Mouse (Mus musculus) E14TG2a.4 (cell line): ENCODE results near the gene Ces1c.

Source experiments
- CTCF ChIP-seq: conservative IDR thresholded peaks from 2 replicates; pipeline ENCODE4 v1.5.1; 2014; ENCODE audit warnings: low read length
- NANOG ChIP-seq: IDR thresholded peaks from 2 replicates; pipeline ENCODE4 v1.6.1; 2014; ENCODE audit warnings: borderline replicate concordance, low read length, mixed read lengths
- POU5F1 ChIP-seq: IDR thresholded peaks from 2 replicates; pipeline ENCODE4 v1.6.1; 2014; ENCODE audit warnings: low read length, borderline replicate concordance

DNA sequence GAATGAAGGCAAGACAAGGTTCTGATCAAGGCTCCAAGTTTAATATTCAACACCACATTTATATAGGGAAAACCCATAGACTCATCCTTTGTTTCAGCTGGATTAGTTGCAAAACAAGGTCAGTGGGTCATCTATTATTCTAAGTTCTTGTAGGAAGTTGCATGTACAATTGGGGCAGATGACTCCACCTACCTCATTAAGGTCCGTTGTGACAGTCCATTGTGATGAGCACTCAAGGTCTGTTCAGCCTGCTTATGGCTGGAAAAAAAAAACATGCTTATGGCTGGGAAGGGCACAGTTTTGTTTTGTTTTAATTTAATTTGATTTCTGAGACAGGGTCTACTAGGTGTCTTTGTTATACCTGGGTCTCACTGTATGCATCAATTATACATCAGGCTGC lies 39.8 kb downstream of the Ces1c start:
- TF ChIP-seq CTCF (no peak), NANOG (peak; percentile 85), POU5F1 (no peak)
